Mouse (Mus musculus) ES-E14 (cell line): ENCODE results near the gene Arhgap20. TPM values are rescaled to one million over a fixed set of nuclear protein-coding genes. Genes with fewer than 3 reads are reported as not detected.

Experiments used
- DNase-seq: peaks from one replicate; pipeline ENCODE4 v3.0.0-alpha.2; 2013; ENCODE audit warnings: low read depth, low spot score
- H3K27ac ChIP-seq: 2 replicates; pipeline ENCODE4 v1.5.1; 2012; ENCODE audit warnings: low read depth, mild to moderate bottlenecking, low read length, moderate library complexity, mixed read lengths; ENCODE audit not compliant: poor library complexity, insufficient read depth, severe bottlenecking
- H3K36me3 ChIP-seq: 2 replicates; pipeline ENCODE4 v1.6.1; 2012; ENCODE audit warnings: mild to moderate bottlenecking, low read length, moderate library complexity, mixed read lengths; ENCODE audit not compliant: control insufficient read depth, poor library complexity, insufficient read depth, severe bottlenecking
- H3K4me1 ChIP-seq, 2 experiments: fragments of 150-350 bp in 1 of 2; sonication (generic) in 1 of 2; 2 replicates each; pipeline ENCODE4 v1.6.1; 2012; ENCODE audit warnings: low read length in 2 of 2, mild to moderate bottlenecking in 1 of 2, mixed read lengths in 1 of 2; ENCODE audit not compliant: control insufficient read depth in 2 of 2, insufficient read depth in 2 of 2, poor library complexity in 1 of 2
- H3K4me3 ChIP-seq, 2 experiments: fragments of 150-350 bp in 1 of 2; sonication (generic) in 1 of 2; 2 replicates each; pipeline ENCODE4 v1.5.1; 2012; ENCODE audit warnings: low read length in 2 of 2, low read depth in 1 of 2, mild to moderate bottlenecking in 1 of 2, mixed read lengths in 1 of 2; ENCODE audit not compliant: insufficient read depth in 1 of 2, poor library complexity in 1 of 2, severe bottlenecking in 1 of 2
- H3K9ac ChIP-seq: 2 replicates; pipeline ENCODE4 v1.6.1; 2012; ENCODE audit warnings: low read depth, mild to moderate bottlenecking, low read length, mixed read lengths; ENCODE audit not compliant: poor library complexity, insufficient read depth, severe bottlenecking
- H3K9me3 ChIP-seq: fragments of 150-350 bp; sonication (generic); 2 replicates; pipeline ENCODE4 v1.6.1; 2012; ENCODE audit warnings: low read depth, mild to moderate bottlenecking, low read length; ENCODE audit not compliant: control insufficient read depth, insufficient read depth
- CHD2 ChIP-seq: IDR thresholded peaks from 2 replicates; pipeline ENCODE4 v1.6.1; 2014; ENCODE audit warnings: mild to moderate bottlenecking, low read depth, low read length, inconsistent platforms
- HCFC1 ChIP-seq: IDR thresholded peaks from 2 replicates; pipeline ENCODE4 v1.6.1; 2012; ENCODE audit warnings: low read length, inconsistent platforms, borderline replicate concordance; ENCODE audit not compliant: insufficient read depth
- MAFK ChIP-seq: IDR thresholded peaks from 2 replicates; pipeline ENCODE4 v1.6.1; 2014; ENCODE audit warnings: mild to moderate bottlenecking, low read depth, low read length, inconsistent platforms; ENCODE audit not compliant: insufficient read depth
- ZC3H11A ChIP-seq: IDR thresholded peaks from 2 replicates; pipeline ENCODE4 v1.6.1; 2012; ENCODE audit warnings: low read depth, mild to moderate bottlenecking, inconsistent platforms, low read length, borderline replicate concordance
- ZNF384 ChIP-seq: IDR thresholded peaks from 2 replicates; pipeline ENCODE4 v1.6.1; 2012; ENCODE audit warnings: low read depth, low read length, inconsistent platforms
- in situ Hi-C, 2 experiments: fragments of 600-800 bp; cut with MboI; formaldehyde crosslinking; loops; one replicate each; pipeline ENCODE4 v1.15.1; 2025; ENCODE audit warnings: low sequenced_read_pairs in 2 of 2, inconsistent platforms in 1 of 2; ENCODE audit not compliant: unreplicated experiment in 2 of 2
- total RNA-seq: library from RNA; depleted of rRNA; stranded (reverse); fragments of 300-350 nt; gene quantifications from 2 replicates; pipeline ENCODE4 v1.2.3, GENCODE M21; 2012

The Arhgap20 gene
- total RNA-seq, 1 experiment = 0.31 TPM

- in situ Hi-C loops = no loop called here
- no peak for TF ChIP-seq HCFC1
- TF ChIP-seq CHD2 = peak; percentile 36; the same call in 1 of the 2 replicates
- no peak for TF ChIP-seq ZC3H11A
- no peak for TF ChIP-seq ZNF384
- TF ChIP-seq MAFK = no peak
- Histone ChIP-seq H3K9ac (peak overlapping the region; percentile 74), H3K4me1 (peaks cover 0 to 2% of the 10 kb centered on the region in 2 experiments; a peak in 1 of 4 replicates), H3K4me3 (peak overlapping the region; percentile 81 to 90), H3K36me3 (no peaks in the 10 kb centered on the region), H3K27ac (no peak overlapping the region), H3K9me3 (no peaks in the 10 kb centered on the region)
- DNase-seq = no peak
These were observed 879 bp upstream of the Arhgap20 start for GRCm38 (mm10) chr9:51764041-51764875.

- TF ChIP-seq HCFC1 = no peak
- TF ChIP-seq MAFK = no peak
- TF ChIP-seq CHD2 = no peak
- no peak for TF ChIP-seq ZC3H11A
- TF ChIP-seq ZNF384 = no peak
- H3K4me1 ChIP-seq = peaks cover 0 to 2% of the 10 kb centered on the region in 2 experiments; a peak in 1 of 4 replicates
- DNase-seq = peak; percentile 16
- H3K4me3 ChIP-seq = peak overlapping the region; percentile 81 to 82
- in situ Hi-C loops = no loop called here
- H3K36me3 ChIP-seq = no peaks in the 10 kb centered on the region
- H3K9ac ChIP-seq = peak overlapping the region; percentile 52
- no peaks in the 10 kb centered on the region for H3K9me3 ChIP-seq
- H3K27ac ChIP-seq = no peak overlapping the region
These were observed 459 bp downstream of the Arhgap20 start for GRCm38 (mm10) chr9:51765417-51766174.

GRCm38 (mm10) chr9:51766175-51767062 lies 1.3 kb downstream of the Arhgap20 start:
- H3K4me3 ChIP-seq = peak overlapping the region; percentile 81 to 82; a peak in 3 of 4 replicates
- no peak overlapping the region for H3K9ac ChIP-seq
- peaks cover 0 to 2% of the 10 kb centered on the region in 2 experiments; a peak in 1 of 4 replicates for H3K4me1 ChIP-seq
- no peak overlapping the region for H3K27ac ChIP-seq
- no peaks in the 10 kb centered on the region for H3K9me3 ChIP-seq
- in situ Hi-C loops = no loop called here
- H3K36me3 ChIP-seq = no peaks in the 10 kb centered on the region
- peak; percentile 17 for DNase-seq
- TF ChIP-seq HCFC1 = no peak
- TF ChIP-seq MAFK = no peak
- TF ChIP-seq CHD2 = no peak
- no peak for TF ChIP-seq ZNF384
- TF ChIP-seq ZC3H11A = no peak

- no peaks in the 10 kb centered on the region for H3K36me3 ChIP-seq
- no peak overlapping the region for H3K9ac ChIP-seq
- H3K27ac ChIP-seq = no peak overlapping the region
- TF ChIP-seq HCFC1 = no peak
- TF ChIP-seq ZNF384 = no peak
- no peak for TF ChIP-seq CHD2
- no peak for TF ChIP-seq MAFK
- TF ChIP-seq ZC3H11A = no peak
- in situ Hi-C loops = no loop called here
- DNase-seq = no peak
- H3K9me3 ChIP-seq = no peaks in the 10 kb centered on the region
- H3K4me3 ChIP-seq = no peak overlapping the region
- H3K4me1 ChIP-seq = no peaks in the 10 kb centered on the region
These were observed 9.1 kb downstream of the Arhgap20 start for GRCm38 (mm10) chr9:51774201-51774600.
